Mouse (Mus musculus) layer of hippocampus, adult 9-10 months (tissue): ENCODE measurements at regions not wholly inside any gene's neighbourhood (a gene's known extent, or its start where the extent isn't known, plus 50 kb on each side); places are given as distances from the start of the nearest gene placed in this dataset.

Source experiments
- DNase-seq: peaks from one replicate; pipeline ENCODE4 v3.0.0; 2022; ENCODE audit warnings: low spot score

DNA sequence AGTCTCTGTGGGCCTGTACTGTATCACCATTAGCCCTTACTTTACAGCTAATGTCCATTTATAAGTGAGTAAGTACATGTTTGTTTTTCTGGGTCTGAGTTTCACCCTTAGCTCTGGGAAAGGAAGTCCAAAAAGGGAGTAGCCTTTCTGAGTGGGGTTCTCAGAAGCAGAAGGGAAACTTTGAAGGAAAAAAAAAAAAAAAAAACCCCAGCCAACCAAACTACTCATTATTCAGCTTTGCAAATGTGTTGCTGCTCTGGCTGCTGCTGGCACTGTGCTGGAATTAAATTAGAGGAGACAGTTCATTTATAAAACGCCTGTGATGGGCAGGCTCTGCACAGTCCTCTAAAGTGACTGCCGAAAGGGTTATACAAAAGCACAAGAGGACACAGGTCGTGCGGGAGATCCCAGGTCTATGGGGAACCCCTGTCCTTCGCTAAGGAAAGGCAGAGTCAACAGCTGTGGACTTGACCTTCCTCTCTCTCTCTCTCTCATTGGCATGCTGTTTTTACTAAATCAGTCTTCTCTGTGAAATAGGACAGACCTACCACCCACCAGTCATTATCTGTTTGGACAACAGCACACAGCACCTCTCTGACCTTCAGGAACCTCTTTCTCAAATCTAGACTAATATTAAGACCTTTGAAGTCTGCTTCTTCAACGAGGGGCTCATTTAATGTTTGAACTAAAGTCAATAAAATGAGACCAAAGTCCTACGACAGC, 165.4 kb downstream of the Cd47 start:
- no peak for DNase-seq

DNA sequence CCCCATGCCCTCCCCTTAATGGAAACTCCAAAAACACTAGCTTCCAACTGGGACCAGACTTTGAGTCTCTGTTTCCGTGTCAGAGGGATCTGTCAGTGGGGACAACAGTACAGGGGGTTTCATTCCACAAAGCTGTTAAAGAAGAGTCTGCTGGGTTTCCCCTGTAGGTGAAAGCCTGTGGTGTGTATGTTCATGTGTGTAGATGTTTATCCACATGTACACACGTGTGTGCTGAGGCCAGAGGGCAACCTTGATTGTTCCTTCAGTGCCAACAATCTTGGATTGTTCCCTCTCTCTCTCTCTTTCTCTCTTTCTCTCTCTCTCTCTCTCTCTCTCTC, 165.9 kb downstream of the Cd47 start:
- DNase-seq: no peak

- DNase-seq: no peak
Observed at GRCm38 (mm10) chr16:49967110-49967509, 166.8 kb downstream of the Cd47 start.

DNA sequence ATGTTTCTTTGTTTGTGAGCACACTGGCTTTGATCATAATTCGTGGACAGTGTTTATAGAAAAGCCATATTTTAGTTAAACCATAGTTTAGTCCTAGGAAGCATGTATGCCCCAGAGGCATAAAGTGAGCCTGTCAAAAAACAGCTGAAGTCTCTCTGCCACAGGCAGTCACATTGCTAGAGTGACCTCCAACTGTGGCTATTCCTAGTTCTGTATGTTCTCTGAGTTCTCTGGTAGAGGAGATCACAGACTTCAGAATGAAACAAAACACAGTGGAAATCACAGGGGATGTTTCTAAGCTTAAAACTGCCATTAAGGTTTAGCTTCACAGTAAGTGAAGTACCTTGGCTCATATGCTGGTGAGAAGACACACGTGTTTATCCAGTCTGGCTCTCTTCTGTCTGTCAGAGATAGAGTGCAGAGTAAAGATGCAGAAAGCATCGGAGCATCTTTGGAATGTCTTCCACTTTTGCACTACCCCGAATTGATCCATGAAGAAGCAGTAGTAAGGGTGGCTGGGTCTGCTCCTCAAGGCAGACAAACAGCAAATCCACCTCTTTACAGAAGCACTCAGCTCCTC, 168.0 kb downstream of the Cd47 start:
- no peak for DNase-seq

DNA sequence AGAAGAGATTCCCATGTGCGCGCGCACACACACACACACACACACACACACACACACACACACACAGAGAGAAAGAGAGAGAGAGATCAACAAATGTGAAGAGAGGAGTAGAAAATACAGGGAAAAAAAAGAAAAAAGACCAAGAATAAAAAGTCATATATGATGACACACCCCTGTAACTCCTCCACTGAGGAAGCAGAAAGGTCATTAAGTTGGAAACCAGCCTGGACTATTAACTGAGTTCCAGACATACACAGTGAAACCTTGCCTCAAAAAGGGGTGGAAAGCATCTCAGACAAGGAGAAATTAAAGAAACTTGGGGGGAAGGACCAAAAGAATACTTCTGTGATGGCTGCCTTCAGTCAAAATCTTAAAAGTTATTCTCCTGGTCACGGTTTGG, 168.7 kb downstream of the Cd47 start:
- DNase-seq: no peak

GRCm38 (mm10) chr16:49969693-49970296, 169.5 kb downstream of the Cd47 start:
- DNase-seq: no peak

GRCm38 (mm10) chr16:49970297-49970804, 170.0 kb downstream of the Cd47 start:
- DNase-seq: no peak

DNA sequence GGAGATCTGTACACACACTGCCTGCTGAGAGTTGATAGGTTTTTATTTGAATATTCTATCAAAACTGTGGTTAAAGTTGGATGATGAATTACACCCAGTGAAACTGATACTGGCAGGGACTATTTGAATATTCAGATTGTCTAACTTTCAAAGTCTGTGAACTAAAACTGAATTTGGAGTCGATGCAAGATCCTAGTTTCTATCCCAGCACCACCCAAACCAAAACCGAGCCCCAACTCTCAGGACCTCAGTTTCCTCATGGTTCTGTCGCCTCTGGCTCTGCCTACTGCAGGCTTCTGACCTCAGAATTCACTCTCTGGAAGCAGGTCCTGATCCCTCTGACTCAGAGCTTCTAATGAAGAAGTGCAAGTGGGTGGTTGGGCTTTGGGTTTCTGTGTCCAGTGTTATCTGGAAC, 170.8 kb downstream of the Cd47 start:
- DNase-seq: no peak

DNA sequence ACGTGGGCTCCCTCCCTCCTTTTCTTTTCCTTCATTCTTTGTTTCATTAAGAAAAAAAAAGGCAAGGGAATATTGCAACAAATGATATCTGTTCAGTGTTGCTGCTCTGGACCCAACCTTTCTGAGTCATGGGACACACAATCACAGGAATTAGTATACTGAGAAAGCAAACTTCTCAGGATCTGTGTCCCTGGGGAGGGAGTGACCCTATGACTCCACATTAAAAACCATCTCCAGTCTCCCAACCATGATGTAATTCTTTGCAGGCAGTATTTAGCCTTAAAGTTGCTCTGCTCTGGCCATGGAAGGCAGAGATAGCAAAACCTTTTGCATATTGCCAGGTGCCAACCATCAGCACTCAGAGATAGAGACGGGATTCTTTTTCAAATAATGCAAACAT, 176.9 kb downstream of the Cd47 start:
- DNase-seq: no peak

DNA sequence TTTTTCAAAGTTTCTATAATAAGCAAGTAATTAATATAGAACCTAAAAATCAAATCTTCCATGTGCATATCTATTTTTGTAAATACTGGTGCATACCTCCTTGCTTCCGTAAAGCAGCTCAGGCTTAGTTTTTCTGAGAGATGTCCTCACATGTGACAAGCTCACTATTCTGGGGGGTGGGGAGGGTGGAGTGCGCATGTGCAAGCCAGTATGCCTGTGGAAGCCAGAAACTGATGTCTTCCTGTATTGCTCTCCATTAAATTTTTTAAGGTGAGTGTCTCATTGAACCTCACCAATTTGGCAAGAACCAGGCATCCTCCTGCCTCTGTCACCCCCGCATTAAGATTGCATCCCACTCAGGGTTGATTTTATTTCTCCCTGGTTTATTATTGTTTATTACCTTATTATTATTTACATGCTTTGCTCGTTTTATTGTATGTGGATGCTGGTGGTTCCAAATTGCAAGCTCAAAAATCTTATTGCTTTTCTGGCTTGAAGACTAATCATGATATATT, 179.2 kb downstream of the Cd47 start:
- no peak for DNase-seq

- DNase-seq: no peak
Observed at GRCm38 (mm10) chr16:49980178-49980646, 179.9 kb downstream of the Cd47 start.

- no peak for DNase-seq
Observed at GRCm38 (mm10) chr16:49982180-49982579, 181.8 kb downstream of the Cd47 start.

GRCm38 (mm10) chr16:49985082-49986076, 185.0 kb downstream of the Cd47 start:
- no peak for DNase-seq

- DNase-seq: no peak
Observed at GRCm38 (mm10) chr16:49986954-49987353, 186.6 kb downstream of the Cd47 start.

DNA sequence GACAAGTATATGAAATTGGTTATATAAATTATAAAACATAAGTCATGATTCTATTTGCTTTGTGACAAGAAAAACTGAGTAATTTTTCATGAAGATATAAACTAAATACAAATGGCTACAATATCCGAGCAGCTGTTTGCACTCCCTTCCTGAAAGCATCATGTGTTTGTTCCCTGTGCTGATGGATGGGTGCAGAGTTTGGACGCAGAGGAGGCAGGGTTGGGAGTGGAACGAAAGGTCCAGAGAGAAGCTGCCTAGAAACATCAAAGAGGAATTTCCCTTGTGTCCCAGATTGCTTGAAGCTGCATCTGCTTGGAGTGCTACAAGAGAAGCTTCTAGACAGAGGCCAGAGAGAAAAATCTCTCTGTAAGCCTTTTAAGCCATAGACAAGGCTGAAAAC, 195.5 kb downstream of the Cd47 start:
- no peak for DNase-seq

GRCm38 (mm10) chr16:49996593-49996992, 196.3 kb downstream of the Cd47 start:
- DNase-seq: no peak

DNA sequence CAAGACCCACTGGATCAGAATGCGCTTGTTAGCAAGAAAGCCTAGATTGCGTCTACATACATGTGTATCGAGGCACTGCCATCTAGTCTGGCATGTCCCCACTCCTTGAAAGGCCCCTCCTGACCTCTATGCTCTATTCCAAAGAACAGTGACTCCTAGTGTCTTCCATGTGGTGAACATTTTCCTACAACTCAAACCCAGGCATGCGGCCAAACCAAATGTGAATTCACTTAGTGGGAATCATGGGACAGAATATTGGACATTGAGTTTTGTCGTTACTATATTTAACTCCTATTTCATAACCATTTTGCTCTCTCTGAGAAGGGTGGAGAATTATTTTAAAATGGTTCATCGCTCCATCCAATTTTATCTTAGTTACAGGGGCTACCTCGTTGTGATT, 196.7 kb downstream of the Cd47 start:
- DNase-seq: no peak

- DNase-seq: no peak
Observed at GRCm38 (mm10) chr16:50000805-50001204, 200.5 kb downstream of the Cd47 start.

- DNase-seq: no peak
Observed at GRCm38 (mm10) chr16:50001662-50002455, 201.5 kb downstream of the Cd47 start.

DNA sequence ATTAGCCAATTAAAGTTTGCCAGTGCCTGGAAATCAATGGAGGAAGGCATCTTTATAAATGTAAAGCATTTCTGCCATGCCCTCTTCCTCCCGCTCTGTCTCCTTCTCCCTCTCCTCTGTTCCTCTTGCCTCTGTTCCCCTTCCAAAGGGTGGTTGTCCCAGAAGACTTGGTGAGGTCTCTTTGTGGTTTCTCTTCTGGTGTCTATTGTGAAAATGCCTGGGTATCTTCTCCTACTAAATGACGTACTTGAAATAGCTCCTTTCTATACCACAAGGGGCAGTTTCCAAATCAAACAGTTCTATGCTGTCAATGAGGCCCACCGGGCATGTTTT, 202.1 kb downstream of the Cd47 start:
- no peak for DNase-seq

GRCm38 (mm10) chr16:50009046-50009445, 208.7 kb downstream of the Cd47 start:
- DNase-seq: no peak
